Mouse (Mus musculus): Measurements from ENCODE around the gene Rexo2.

DNA sequence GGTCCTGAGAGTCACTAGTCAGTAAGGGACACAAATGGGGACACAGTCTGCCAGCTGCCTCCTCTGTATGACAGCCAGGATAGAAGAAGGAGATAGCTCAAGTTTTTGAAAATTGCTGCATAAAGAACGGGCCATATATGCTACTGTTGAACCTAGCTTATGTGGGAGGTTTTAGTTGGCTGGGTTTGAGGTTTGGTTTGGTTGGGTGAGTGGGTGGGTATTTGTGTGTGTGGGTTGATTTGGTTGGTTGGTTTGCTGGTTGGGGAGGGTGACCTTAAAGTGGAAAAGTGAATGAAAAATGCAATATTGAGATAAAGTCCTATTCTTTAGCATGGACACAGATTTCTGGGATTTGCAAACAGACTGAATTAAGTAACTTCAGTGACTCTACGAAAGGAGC, 35.6 kb downstream of the Rexo2 start:
- TF ChIP-seq CTCF (IDR thresholded peaks at IDR 0.05; ENCODE audit: borderline replicate concordance, extremely low read depth, insufficient read depth, insufficient read length): no peak
- no peak for TF ChIP-seq POLR2A (IDR thresholded peaks at IDR 0.05; ENCODE audit: borderline replicate concordance, extremely low read depth, insufficient read depth, insufficient read length, poor library complexity, severe bottlenecking)

Measured in brain, embryonic 14.5 days (tissue).